Mouse (Mus musculus): ENCODE results near the gene Lsamp. TPM values are rescaled to one million over a fixed set of nuclear protein-coding genes. Genes with fewer than 3 reads are reported as not detected.

The Lsamp gene
- total RNA-seq (2023): not detected

GRCm38 (mm10) chr16:39984205-39984634, at the start of gene Lsamp:
Lsamp (plus strand) TSS chr16:39984361.

